Mouse (Mus musculus): Measurements from ENCODE around the gene Ciao1. TPM values are rescaled to one million over a fixed set of nuclear protein-coding genes. Genes with fewer than 3 reads are reported as not detected.
A peak's percentile ranks its signal among the peaks of the same experiment; 100 is the strongest.
"Not testable (repeated sequence)": the region's sequence is repeated elsewhere in the genome, so short reads cannot be mapped to it uniquely, and the experiment has no call there.

Gene Ciao1
- total RNA-seq (2015) (24.4 and 38.1 TPM in 2 replicates), total RNA-seq (2017) (18.8 and 25.6 TPM in 2 replicates)

- peak; percentile 95 for ATAC-seq (ENCODE audit: poor library complexity, severe bottlenecking)
Measured at GRCm38 (mm10) chr2:127247592-127248333, at the start of gene Ciao1, which contains the start of gene Tmem127. Gene Ciao1 (minus strand): TSS chr2:127247816. Gene Tmem127 (plus strand): TSS chr2:127247908.

GRCm38 (mm10) chr2:127297001-127297805, 49.6 kb upstream of the Ciao1 start:
- ATAC-seq (ENCODE audit: poor library complexity, severe bottlenecking) = no peak

GRCm38 (mm10) chr2:127292250-127292649, 44.6 kb upstream of the Ciao1 start:
- no peak for ATAC-seq (ENCODE audit: poor library complexity, severe bottlenecking)

GRCm38 (mm10) chr2:127278162-127278561, 30.5 kb upstream of the Ciao1 start:
- ATAC-seq (ENCODE audit: poor library complexity, severe bottlenecking) = peak; percentile 57

GRCm38 (mm10) chr2:127275551-127276320, 28.1 kb upstream of the Ciao1 start:
- ATAC-seq (ENCODE audit: poor library complexity, severe bottlenecking) = no peak

- ATAC-seq (ENCODE audit: poor library complexity, severe bottlenecking) = no peak
Measured at GRCm38 (mm10) chr2:127274590-127274989, 27.0 kb upstream of the Ciao1 start.

- ATAC-seq (ENCODE audit: poor library complexity, severe bottlenecking) = no peak
Measured at GRCm38 (mm10) chr2:127272806-127273205, 25.2 kb upstream of the Ciao1 start.

- ATAC-seq (ENCODE audit: poor library complexity, severe bottlenecking) = not testable (repeated sequence)
Measured at GRCm38 (mm10) chr2:127272049-127272448, 24.4 kb upstream of the Ciao1 start.

GRCm38 (mm10) chr2:127271042-127271515, 23.5 kb upstream of the Ciao1 start:
- ATAC-seq (ENCODE audit: poor library complexity, severe bottlenecking) = no peak

- peak; percentile 84 for ATAC-seq (ENCODE audit: poor library complexity, severe bottlenecking)
Measured at GRCm38 (mm10) chr2:127270300-127271041, 22.9 kb upstream of the Ciao1 start.

- peak; percentile 94 for ATAC-seq (ENCODE audit: poor library complexity, severe bottlenecking)
Measured at GRCm38 (mm10) chr2:127269491-127270299, 22.1 kb upstream of the Ciao1 start, which contains the start of gene Stard7. Gene Stard7 (plus strand): TSS chr2:127270218.

- ATAC-seq (ENCODE audit: poor library complexity, severe bottlenecking) = no peak
Measured at GRCm38 (mm10) chr2:127267854-127268253, 20.2 kb upstream of the Ciao1 start.

- ATAC-seq (ENCODE audit: poor library complexity, severe bottlenecking) = no peak
Measured at GRCm38 (mm10) chr2:127262480-127262879, 14.9 kb upstream of the Ciao1 start.

- ATAC-seq (ENCODE audit: poor library complexity, severe bottlenecking) = no peak
Measured at GRCm38 (mm10) chr2:127259340-127259739, 11.7 kb upstream of the Ciao1 start.

GRCm38 (mm10) chr2:127255294-127255693, 7.7 kb upstream of the Ciao1 start:
- ATAC-seq (ENCODE audit: poor library complexity, severe bottlenecking) = no peak

GRCm38 (mm10) chr2:127254604-127255134, 7.1 kb upstream of the Ciao1 start:
- ATAC-seq (ENCODE audit: poor library complexity, severe bottlenecking) = no peak

GRCm38 (mm10) chr2:127252787-127253186, 5.2 kb upstream of the Ciao1 start:
- no peak for ATAC-seq (ENCODE audit: poor library complexity, severe bottlenecking)

GRCm38 (mm10) chr2:127251880-127252527, 4.4 kb upstream of the Ciao1 start:
- ATAC-seq (ENCODE audit: poor library complexity, severe bottlenecking) = no peak

Data from megakaryocyte, adult 5-6 weeks (primary cell).